Mouse (Mus musculus): ENCODE measurements around the gene Tdrd7.

GRCm38 (mm10) chr4:45928561-45928960 lies 36.6 kb upstream of the Tdrd7 start:
- no peak for TF ChIP-seq CTCF (IDR thresholded peaks at IDR 0.05; ENCODE audit: low read depth, low read length)
- no peak for TF ChIP-seq POLR2A (IDR thresholded peaks at IDR 0.05; ENCODE audit: extremely low read depth, insufficient read depth, low read length)
